ENCODE assay signal across 11 mouse cellular contexts in genomic region chr13:106836527-106836879, GRCm38 (mm10).
DNase-seq lines count a peak whose midpoint lies in the region; ATAC-seq and TF ChIP-seq lines count a peak whose summit lies in the region.
"Had no signal": no experiment of that assay in that cellular context is flagged by ENCODE, and none has a peak within 500 bp of the region (broad histone marks: within the 10 kb centered on the region; RNA-seq: fewer than 3 reads in every experiment).

No protein-coding gene starts in this region.

- no peak overlapping the region for H3K4me3 ChIP-seq in intestine, embryonic 16.5 days (ENCODE audit: low read length)
- no peak overlapping the region for H3K4me3 ChIP-seq in intestine, embryonic 15.5 days (replicated peaks)
- H3K4me3 ChIP-seq in midbrain, embryonic 11.5 days (ENCODE audit: low read depth, low read length), result no peak overlapping the region
- no peak overlapping the region for H3K4me3 ChIP-seq in midbrain, postnatal 0 days (ENCODE audit: low read depth, low read length)
- peak overlapping the region; percentile 25; the same call in 1 of the 2 replicates for H3K4me3 ChIP-seq in liver, postnatal 0 days (ENCODE audit: low read depth, low read length)
- no peak overlapping the region for H3K4me3 ChIP-seq in hindbrain, embryonic 16.5 days (ENCODE audit: low read length)
- H3K4me3 ChIP-seq: limb, embryonic 12.5 days had no signal

- TF ChIP-seq CTCF in midbrain, postnatal 0 days (IDR thresholded peaks at IDR 0.05), result no peak
- no peak for TF ChIP-seq CTCF in liver, postnatal 0 days (IDR thresholded peaks at IDR 0.05; ENCODE audit: low read depth)

- no peak for ATAC-seq in intestine, embryonic 16.5 days
- ATAC-seq in intestine, embryonic 15.5 days, result no peak
- no peak for ATAC-seq in midbrain, embryonic 11.5 days (ENCODE audit: low FRiP score)
- ATAC-seq in midbrain, postnatal 0 days (ENCODE audit: low FRiP score), result no peak
- no peak for ATAC-seq in liver, postnatal 0 days
- no peak for ATAC-seq in hindbrain, embryonic 16.5 days
- no peak for ATAC-seq in erythroid progenitor cell, adult 5-6 weeks (replicated peaks; ENCODE audit: low FRiP score, poor library complexity, severe bottlenecking)
- ATAC-seq: forebrain, embryonic 14.5 days had no signal

- no peak for TF ChIP-seq EP300 in liver, postnatal 0 days (IDR thresholded peaks at IDR 0.05; ENCODE audit: low read depth)

- peak; percentile 68 for DNase-seq in midbrain, embryonic 11.5 days (ENCODE audit: low spot score, missing footprints)
- no peak for DNase-seq in midbrain, postnatal 0 days (ENCODE audit: low spot score)
- peak; percentile 1 for DNase-seq in forelimb bud, embryonic 11.5 days (ENCODE audit: low read depth, low spot score)
- no peak for DNase-seq in liver, postnatal 0 days
- DNase-seq: retina, postnatal 1 day had no signal

- H3K27me3 ChIP-seq in intestine, embryonic 16.5 days (replicated peaks; ENCODE audit: control insufficient read depth, insufficient read depth, low read length), result no peaks in the 10 kb centered on the region
- H3K27me3 ChIP-seq in intestine, embryonic 15.5 days (replicated peaks), result no peaks in the 10 kb centered on the region
- H3K27me3 ChIP-seq in midbrain, embryonic 11.5 days (ENCODE audit: control insufficient read depth, insufficient read depth, low read length), result no peaks in the 10 kb centered on the region
- no peaks in the 10 kb centered on the region for H3K27me3 ChIP-seq in midbrain, postnatal 0 days (ENCODE audit: insufficient read depth, low read length)
- no peaks in the 10 kb centered on the region for H3K27me3 ChIP-seq in liver, postnatal 0 days (ENCODE audit: insufficient read depth, low read length)
- no peaks in the 10 kb centered on the region for H3K27me3 ChIP-seq in hindbrain, embryonic 16.5 days (replicated peaks; ENCODE audit: control insufficient read depth, insufficient read depth, low read length)
- H3K27me3 ChIP-seq: limb, embryonic 12.5 days had no signal

- H3K4me2 ChIP-seq in intestine, embryonic 16.5 days (ENCODE audit: low read depth, low read length), result no peak overlapping the region
- no peak overlapping the region for H3K4me2 ChIP-seq in intestine, embryonic 15.5 days (replicated peaks)
- no peak overlapping the region for H3K4me2 ChIP-seq in midbrain, embryonic 11.5 days
- no peak overlapping the region for H3K4me2 ChIP-seq in midbrain, postnatal 0 days (ENCODE audit: low read depth, low read length, poor library complexity, severe bottlenecking)
- H3K4me2 ChIP-seq in liver, postnatal 0 days (ENCODE audit: low read depth, low read length), result peak overlapping the region; percentile 56; the same call in 1 of the 2 replicates
- H3K4me2 ChIP-seq in hindbrain, embryonic 16.5 days (ENCODE audit: low read length), result no peak overlapping the region
- H3K4me2 ChIP-seq: limb, embryonic 12.5 days had no signal

- no peak overlapping the region for H3K9ac ChIP-seq in intestine, embryonic 16.5 days (ENCODE audit: low read depth, low read length)
- H3K9ac ChIP-seq in intestine, embryonic 15.5 days, result no peak overlapping the region
- no peak overlapping the region for H3K9ac ChIP-seq in midbrain, embryonic 11.5 days (ENCODE audit: low read length)
- H3K9ac ChIP-seq in midbrain, postnatal 0 days (replicated peaks; ENCODE audit: low read length, poor library complexity, severe bottlenecking), result no peak overlapping the region
- no peak overlapping the region for H3K9ac ChIP-seq in liver, postnatal 0 days (replicated peaks)
- H3K9ac ChIP-seq in hindbrain, embryonic 16.5 days (ENCODE audit: low read depth, low read length), result no peak overlapping the region
- H3K9ac ChIP-seq: limb, embryonic 12.5 days had no signal

- H3K36me3 ChIP-seq in intestine, embryonic 16.5 days (ENCODE audit: control insufficient read depth, insufficient read depth, low read length), result no peaks in the 10 kb centered on the region
- H3K36me3 ChIP-seq in intestine, embryonic 15.5 days, result no peaks in the 10 kb centered on the region
- no peaks in the 10 kb centered on the region for H3K36me3 ChIP-seq in midbrain, embryonic 11.5 days (ENCODE audit: control insufficient read depth, insufficient read depth, low read length)
- 0 out of 2 replicates have a peak, but pooled peaks cover under 1% of the 10 kb centered on the region for H3K36me3 ChIP-seq in midbrain, postnatal 0 days (ENCODE audit: insufficient read depth, low read length)
- no peaks in the 10 kb centered on the region; the same call in 1 of the 2 replicates for H3K36me3 ChIP-seq in liver, postnatal 0 days (replicated peaks; ENCODE audit: insufficient read depth, low read length)
- H3K36me3 ChIP-seq in hindbrain, embryonic 16.5 days (ENCODE audit: control insufficient read depth, insufficient read depth, low read length), result 0 out of 2 replicates have a peak, but pooled peaks cover 3% of the 10 kb centered on the region

- H3K4me1 ChIP-seq in intestine, embryonic 16.5 days (ENCODE audit: control insufficient read depth, insufficient read depth, low read length), result no peaks in the 10 kb centered on the region
- H3K4me1 ChIP-seq in intestine, embryonic 15.5 days (replicated peaks), result no peaks in the 10 kb centered on the region
- no peaks in the 10 kb centered on the region for H3K4me1 ChIP-seq in midbrain, embryonic 11.5 days (ENCODE audit: control insufficient read depth, insufficient read depth, low read length)
- peaks cover 2% of the 10 kb centered on the region; the same call in 1 of the 2 replicates for H3K4me1 ChIP-seq in midbrain, postnatal 0 days (ENCODE audit: insufficient read depth, low read length)
- H3K4me1 ChIP-seq in liver, postnatal 0 days (ENCODE audit: insufficient read depth), result no peaks in the 10 kb centered on the region
- H3K4me1 ChIP-seq in hindbrain, embryonic 16.5 days (ENCODE audit: control insufficient read depth, insufficient read depth, low read depth, low read length), result no peaks in the 10 kb centered on the region
- H3K4me1 ChIP-seq: limb, embryonic 12.5 days had no signal

- no peaks in the 10 kb centered on the region for H3K9me3 ChIP-seq in intestine, embryonic 16.5 days (ENCODE audit: control insufficient read depth, low read length)
- no peaks in the 10 kb centered on the region for H3K9me3 ChIP-seq in intestine, embryonic 15.5 days
- H3K9me3 ChIP-seq in midbrain, embryonic 11.5 days (ENCODE audit: control insufficient read depth, low read length), result no peaks in the 10 kb centered on the region
- H3K9me3 ChIP-seq in midbrain, postnatal 0 days (ENCODE audit: low read length), result no peaks in the 10 kb centered on the region
- H3K9me3 ChIP-seq in liver, postnatal 0 days (ENCODE audit: low read length), result no peaks in the 10 kb centered on the region
- no peaks in the 10 kb centered on the region for H3K9me3 ChIP-seq in hindbrain, embryonic 16.5 days (ENCODE audit: control insufficient read depth, low read length)
- H3K9me3 ChIP-seq: limb, embryonic 12.5 days had no signal

- peak overlapping the region; percentile 49; the same call in 1 of the 2 replicates for H3K27ac ChIP-seq in intestine, embryonic 16.5 days (ENCODE audit: low read length)
- no peak overlapping the region for H3K27ac ChIP-seq in intestine, embryonic 15.5 days
- H3K27ac ChIP-seq in midbrain, embryonic 11.5 days (ENCODE audit: low read depth, low read length), result no peak overlapping the region
- H3K27ac ChIP-seq in midbrain, postnatal 0 days (ENCODE audit: low read depth, low read length), result no peak overlapping the region
- peak overlapping the region; percentile 13; the same call in 1 of the 2 replicates for H3K27ac ChIP-seq in liver, postnatal 0 days (ENCODE audit: low read depth)
- H3K27ac ChIP-seq in hindbrain, embryonic 16.5 days (ENCODE audit: low read depth, low read length), result no peak overlapping the region
- H3K27ac ChIP-seq: limb, embryonic 12.5 days had no signal

- 81% methylated on average over 5 of the region's 5 CpGs for WGBS in intestine, embryonic 16.5 days
- 82% methylated on average over 5 of the region's 5 CpGs for WGBS in intestine, embryonic 15.5 days
- 88% methylated on average over 5 of the region's 5 CpGs for WGBS in midbrain, embryonic 11.5 days
- 90% methylated on average over 5 of the region's 5 CpGs for WGBS in midbrain, postnatal 0 days
- WGBS in liver, postnatal 0 days (ENCODE audit: insufficient replicate concordance), result 36% methylated on average over 5 of the region's 5 CpGs
- 85% methylated on average over 5 of the region's 5 CpGs for WGBS in hindbrain, embryonic 16.5 days

Comparison
In these comparisons a context has a peak if more than half of its experiments do, and no peak if none do; other contexts are left out.
1. H3K27ac ChIP-seq: peak in intestine, embryonic 16.5 days (single experiment) and liver, postnatal 0 days (single experiment); none in intestine, embryonic 15.5 days (single experiment), midbrain, embryonic 11.5 days (single experiment), midbrain, postnatal 0 days (single experiment) and hindbrain, embryonic 16.5 days (single experiment).
2. DNase-seq: peak in midbrain, embryonic 11.5 days (single experiment) and forelimb bud, embryonic 11.5 days (single experiment); none in midbrain, postnatal 0 days (single experiment) and liver, postnatal 0 days (single experiment).